9 mouse cellular contexts compared by ENCODE assay signal in the genomic region with DNA sequence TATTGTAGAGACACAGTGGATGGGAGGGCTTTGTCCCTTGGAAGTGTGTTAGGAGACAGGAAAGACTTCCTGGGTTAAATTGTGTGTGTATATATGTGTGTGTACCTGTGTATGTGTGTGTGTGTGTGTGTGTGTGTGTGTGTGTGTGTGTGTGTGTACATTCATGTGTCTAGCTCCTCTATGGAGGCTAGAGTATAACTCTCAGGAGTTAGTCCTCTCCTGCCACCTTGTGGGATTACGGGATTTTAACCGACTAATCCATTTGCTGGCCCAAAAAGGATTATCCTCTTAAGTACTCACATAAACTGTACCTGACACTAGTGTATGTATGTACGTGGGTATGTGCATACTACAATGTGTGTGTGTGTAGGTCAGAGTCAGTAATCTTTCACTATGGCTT.
DNase-seq lines count a peak whose midpoint lies in the region; ATAC-seq and TF ChIP-seq lines count a peak whose summit lies in the region.
"Had no signal": no experiment of that assay in that cellular context is flagged by ENCODE, and none has a peak within 500 bp of the region (broad histone marks: within the 10 kb centered on the region; RNA-seq: fewer than 3 reads in every experiment).

No protein-coding gene starts in this region.

- no peak overlapping the region for H3K27ac ChIP-seq in liver, adult 2 months (replicated peaks; ENCODE audit: insufficient read depth, low read depth, low read length)
- H3K27ac ChIP-seq in liver, embryonic 11.5 days (ENCODE audit: low read depth, low read length): no peak overlapping the region
- no peak overlapping the region for H3K27ac ChIP-seq in kidney, adult 2 months (ENCODE audit: insufficient read depth, low read depth, low read length)
- H3K27ac ChIP-seq: liver, embryonic 15.5 days had no signal

- H3K27me3 ChIP-seq in liver, adult 2 months (ENCODE audit: control insufficient read depth, insufficient read depth, low read length): no peaks in the 10 kb centered on the region
- H3K27me3 ChIP-seq in liver, embryonic 11.5 days (replicated peaks; ENCODE audit: control insufficient read depth, insufficient read depth, low read length): no peaks in the 10 kb centered on the region
- no peaks in the 10 kb centered on the region for H3K27me3 ChIP-seq in kidney, adult 2 months (replicated peaks; ENCODE audit: control insufficient read depth, insufficient read depth, low read length)
- H3K27me3 ChIP-seq: liver, embryonic 15.5 days had no signal

- peak; percentile 51 for DNase-seq in adrenal gland, adult 2 months
- DNase-seq in adrenal gland, postnatal 25 days: no peak
- peak; percentile 64 for DNase-seq in liver, adult 2 months (ENCODE audit: extremely low read depth, low read depth, low spot score)
- no peak for DNase-seq in liver, embryonic 11.5 days (ENCODE audit: low spot score)
- peak; percentile 62 for DNase-seq in kidney, adult 2 months
- DNase-seq in retina, adult 2 months (ENCODE audit: low read depth, low spot score): peak; percentile 91
- DNase-seq in layer of hippocampus, postnatal 10 days (ENCODE audit: low spot score in 2 of 2): no peak
- DNase-seq in left cerebral cortex, adult 8-10 months (ENCODE audit: low spot score in 2 of 2): no peak

- no peak for ATAC-seq in liver, embryonic 11.5 days (replicated peaks; ENCODE audit: low FRiP score)

- H3K9me3 ChIP-seq in liver, embryonic 11.5 days (ENCODE audit: control insufficient read depth, low read length): no peaks in the 10 kb centered on the region
- H3K9me3 ChIP-seq: liver, embryonic 15.5 days had no signal

- no peaks in the 10 kb centered on the region for H3K79me2 ChIP-seq in liver, adult 2 months (ENCODE audit: control insufficient read depth, insufficient read depth, low read length)

- no peak for TF ChIP-seq POLR2A in liver, adult 2 months (IDR thresholded peaks at IDR 0.05; ENCODE audit: extremely low read depth, insufficient read depth, low read length)
- TF ChIP-seq POLR2A in kidney, adult 2 months (IDR thresholded peaks at IDR 0.05; ENCODE audit: low read depth, low read length): no peak

- H3K9ac ChIP-seq in liver, adult 2 months (ENCODE audit: low read depth, low read length): no peak overlapping the region
- H3K9ac ChIP-seq in liver, embryonic 11.5 days (ENCODE audit: low read depth, low read length): no peak overlapping the region
- H3K9ac ChIP-seq: liver, embryonic 15.5 days had no signal

- no peak for TF ChIP-seq CTCF in liver, adult 2 months (IDR thresholded peaks at IDR 0.05; ENCODE audit: low read depth, low read length)
- no peak for TF ChIP-seq CTCF in kidney, adult 2 months (conservative IDR thresholded peaks at IDR 0.05; ENCODE audit: insufficient read depth, insufficient read length, low read depth, low read length)

- H3K4me1 ChIP-seq in liver, adult 2 months (ENCODE audit: control insufficient read depth, insufficient read depth, low read length): peaks cover 11% of the 10 kb centered on the region
- peaks cover 7% of the 10 kb centered on the region for H3K4me1 ChIP-seq in liver, embryonic 11.5 days (replicated peaks; ENCODE audit: control insufficient read depth, insufficient read depth, low read length)
- H3K4me1 ChIP-seq in kidney, adult 2 months (ENCODE audit: control insufficient read depth, insufficient read depth, low read length): peaks cover 6% of the 10 kb centered on the region

- WGBS in liver, adult 2 months: 66% methylated on average over 3 of the region's 3 CpGs
- 77% methylated on average over 3 of the region's 3 CpGs for WGBS in liver, embryonic 11.5 days
- WGBS in kidney, adult 2 months: 55% methylated on average over 3 of the region's 3 CpGs

- 0 out of 2 replicates have a peak, but pooled peaks cover 3% of the 10 kb centered on the region for H3K36me3 ChIP-seq in liver, adult 2 months (ENCODE audit: control insufficient read depth, insufficient read depth, low read length)
- H3K36me3 ChIP-seq in liver, embryonic 11.5 days (ENCODE audit: control insufficient read depth, insufficient read depth, low read length): no peaks in the 10 kb centered on the region; the same call in 1 of the 2 replicates
- no peaks in the 10 kb centered on the region for H3K36me3 ChIP-seq in kidney, adult 2 months (ENCODE audit: control insufficient read depth, insufficient read depth, low read length)
- H3K36me3 ChIP-seq: liver, embryonic 15.5 days had no signal

- H3K4me3 ChIP-seq in liver, adult 2 months (ENCODE audit: insufficient read depth, low read depth, low read length): no peak overlapping the region
- H3K4me3 ChIP-seq in liver, embryonic 11.5 days (ENCODE audit: low read depth, low read length): no peak overlapping the region
- H3K4me3 ChIP-seq in kidney, adult 2 months (ENCODE audit: insufficient read depth, low read depth, low read length): no peak overlapping the region
- H3K4me3 ChIP-seq: liver, embryonic 15.5 days had no signal

- no peak overlapping the region for H3K4me2 ChIP-seq in liver, embryonic 11.5 days
- H3K4me2 ChIP-seq: liver, embryonic 15.5 days had no signal

Comparison
In these comparisons a context has a peak if more than half of its experiments do, and no peak if none do; other contexts are left out.
1. DNase-seq: peak in adrenal gland, adult 2 months (single experiment), liver, adult 2 months (single experiment), kidney, adult 2 months (single experiment) and retina, adult 2 months (single experiment); none in adrenal gland, postnatal 25 days (single experiment), liver, embryonic 11.5 days (single experiment), layer of hippocampus, postnatal 10 days (0 of 2) and left cerebral cortex, adult 8-10 months (0 of 2).